Mouse (Mus musculus) heart, embryonic 15.5 days (tissue): ENCODE data around the gene Parp16. TPM values are rescaled to one million over a fixed set of nuclear protein-coding genes. Genes with fewer than 3 reads are reported as not detected.

Experiments used
- ATAC-seq: fragments of 200-750 bp; cut with Nextera tagmentation; replicated peaks from 2 replicates; pipeline ENCODE4 v1.8.0; 2017; ENCODE audit warnings: low read depth, moderate TSS enrichment; ENCODE audit not compliant: insufficient number of reproducible peaks, insufficient read depth, low FRiP score
- H3K27ac ChIP-seq: fragments of 300-500 bp; sonication (generic); 2 replicates; pipeline ENCODE4 v1.5.1; 2015; ENCODE audit warnings: mild to moderate bottlenecking, inconsistent platforms
- H3K27me3 ChIP-seq: fragments of 300-500 bp; sonication (generic); 2 replicates; pipeline ENCODE4 v1.6.1; 2015; ENCODE audit warnings: inconsistent platforms
- H3K36me3 ChIP-seq: fragments of 300-500 bp; sonication (generic); 2 replicates; pipeline ENCODE4 v1.6.1; 2015; ENCODE audit warnings: mild to moderate bottlenecking, inconsistent platforms
- H3K4me1 ChIP-seq: fragments of 300-500 bp; sonication (generic); replicated peaks from 2 replicates; pipeline ENCODE4 v1.6.1; 2015; ENCODE audit warnings: inconsistent platforms
- H3K4me2 ChIP-seq: fragments of 300-500 bp; sonication (generic); 2 replicates; pipeline ENCODE4 v1.6.1; 2015; ENCODE audit warnings: inconsistent platforms, mild to moderate bottlenecking, moderate library complexity
- H3K4me3 ChIP-seq: fragments of 300-500 bp; sonication (generic); 2 replicates; pipeline ENCODE4 v1.5.1; 2015; ENCODE audit warnings: mild to moderate bottlenecking, inconsistent platforms
- H3K9ac ChIP-seq: fragments of 300-500 bp; sonication (generic); 2 replicates; pipeline ENCODE4 v1.6.1; 2015; ENCODE audit warnings: mild to moderate bottlenecking, inconsistent platforms
- H3K9me3 ChIP-seq: fragments of 300-500 bp; sonication (generic); replicated peaks from 2 replicates; pipeline ENCODE4 v1.6.1; 2016; ENCODE audit warnings: inconsistent platforms
- WGBS: fragments of 180-500 bp; shearing (Covaris S2); methylation state at CpG from one replicate; pipeline ENCODE4 v1.1.7; 2015; ENCODE audit warnings: mixed read lengths; 5-methylcytosine and 5-hydroxymethylcytosine counted together
- polyA plus RNA-seq: library from polyadenylated mRNA; unstranded; fragments of >200 nt; fragmentation: Nextera tagmentation; extraction: Ambion mirVana; gene quantifications from 2 replicates; pipeline ENCODE4 v1.2.1, GENCODE M21; 2015

The Parp16 gene
- polyA plus RNA-seq, 1 experiment from 2014 or later = 5.3 TPM

DNA sequence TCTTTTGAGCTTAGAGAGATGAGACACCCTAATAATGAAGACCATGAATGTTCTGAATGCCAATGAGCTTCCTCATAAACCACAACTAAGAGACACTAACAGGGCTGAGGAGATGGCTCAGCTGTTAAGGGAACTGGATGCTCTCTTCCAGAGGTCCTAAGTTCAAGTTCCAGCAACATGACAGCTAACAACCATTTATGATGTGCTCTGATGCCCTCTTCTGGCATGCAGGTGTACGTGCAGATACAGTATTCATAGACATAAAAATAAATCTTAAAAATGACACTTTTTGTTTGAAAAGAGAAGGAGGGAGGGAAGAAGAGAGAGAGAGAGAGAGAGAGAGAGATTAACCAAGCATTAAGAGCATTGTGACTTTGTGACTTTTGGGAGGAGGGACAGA lies 30.3 kb upstream of the Parp16 start:
- H3K4me1 ChIP-seq = peaks cover 12% of the 10 kb centered on the region

DNA sequence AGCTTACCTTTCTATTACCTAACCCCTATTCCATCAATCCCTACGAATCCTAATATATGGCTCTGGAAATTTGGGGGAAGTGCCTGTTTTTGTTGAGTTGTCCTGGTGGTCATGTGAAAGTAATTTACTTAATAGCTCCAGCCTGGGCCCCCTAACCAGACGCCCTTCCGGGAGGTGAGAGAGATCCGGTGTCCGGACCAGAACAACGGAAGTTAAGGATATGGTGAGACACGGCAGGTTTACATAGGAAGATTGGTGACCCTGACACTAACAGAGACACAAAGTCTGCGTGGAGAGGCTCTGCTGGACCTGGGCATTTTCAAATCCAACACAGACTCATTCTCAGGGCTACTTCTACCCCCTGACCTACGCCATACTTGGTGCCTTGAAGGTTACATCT lies 28.8 kb upstream of the Parp16 start:
- 58% methylated on average over 9 of the region's 9 CpGs for WGBS
- no peaks in the 10 kb centered on the region for H3K36me3 ChIP-seq
- H3K27me3 ChIP-seq = peaks cover 35% of the 10 kb centered on the region
- peaks cover 12% of the 10 kb centered on the region for H3K4me1 ChIP-seq
- ATAC-seq = no peak
- no peak overlapping the region for H3K9ac ChIP-seq
- H3K4me3 ChIP-seq = no peak overlapping the region
- no peak overlapping the region for H3K4me2 ChIP-seq
- H3K27ac ChIP-seq = no peak overlapping the region
- H3K9me3 ChIP-seq = no peaks in the 10 kb centered on the region

More for the DNA sequence above, 30.3 kb upstream of the Parp16 start:
- Histone ChIP-seq H3K4me2 (no peak overlapping the region), H3K4me3 (no peak overlapping the region), H3K27ac (no peak overlapping the region), H3K9me3 (no peaks in the 10 kb centered on the region), H3K36me3 (no peaks in the 10 kb centered on the region), H3K27me3 (peaks cover 48% of the 10 kb centered on the region), H3K9ac (no peak overlapping the region)
- WGBS = 28% methylated on average over 1 of the region's 1 CpGs
- no peak for ATAC-seq

DNA sequence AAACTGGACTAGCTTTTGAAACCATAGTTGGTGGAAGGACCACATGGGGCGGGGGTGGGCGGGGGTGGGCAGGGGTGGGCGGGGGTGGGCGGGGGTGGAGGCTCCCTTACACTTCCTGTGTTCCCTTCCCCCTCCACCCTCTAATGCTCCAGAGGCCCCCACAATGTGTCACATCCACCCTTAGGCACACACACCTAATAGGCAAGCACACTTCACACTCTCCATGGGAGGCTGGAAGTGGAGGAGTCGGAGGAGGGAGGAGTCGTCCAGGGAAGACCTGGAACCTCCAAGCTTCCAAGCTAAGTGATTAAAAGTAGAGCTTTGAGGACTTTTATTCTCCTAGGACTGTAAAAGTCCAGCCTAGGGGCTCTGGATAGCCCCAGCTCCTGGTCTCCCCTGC lies 26.6 kb upstream of the Parp16 start:
- Histone ChIP-seq H3K4me1 (no peaks in the 10 kb centered on the region), H3K27ac (no peak overlapping the region), H3K9ac (no peak overlapping the region), H3K36me3 (no peaks in the 10 kb centered on the region), H3K27me3 (peaks cover 15% of the 10 kb centered on the region), H3K4me3 (no peak overlapping the region), H3K4me2 (no peak overlapping the region), H3K9me3 (no peaks in the 10 kb centered on the region)
- ATAC-seq = no peak
- WGBS = 37% methylated on average over 6 of the region's 6 CpGs

DNA sequence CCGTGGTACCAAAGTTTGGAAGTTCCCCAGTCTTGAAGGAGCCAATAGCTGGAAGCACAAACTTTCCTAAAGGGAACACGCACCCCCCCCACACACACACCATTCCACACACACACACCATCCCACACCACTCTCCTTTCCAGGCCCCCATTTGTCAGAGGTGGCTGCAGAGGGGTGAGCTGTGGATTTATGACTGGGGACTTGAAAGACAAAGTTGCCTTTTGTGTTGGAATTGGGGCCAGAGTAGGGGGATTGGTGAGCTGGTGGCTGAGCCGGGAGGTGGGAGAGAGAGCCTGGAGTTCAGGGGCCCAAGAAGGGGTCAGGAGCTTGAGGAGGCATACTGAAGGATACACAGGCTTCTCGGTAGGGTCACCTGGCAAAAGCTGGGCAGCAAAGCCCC lies 26.2 kb upstream of the Parp16 start:
- 57% methylated on average over 4 of the region's 4 CpGs for WGBS
- Histone ChIP-seq H3K4me3 (no peak overlapping the region), H3K9me3 (no peaks in the 10 kb centered on the region), H3K36me3 (no peaks in the 10 kb centered on the region), H3K9ac (no peak overlapping the region), H3K27ac (no peak overlapping the region), H3K4me1 (no peaks in the 10 kb centered on the region), H3K4me2 (no peak overlapping the region), H3K27me3 (peaks cover 11% of the 10 kb centered on the region)
- ATAC-seq = no peak

DNA sequence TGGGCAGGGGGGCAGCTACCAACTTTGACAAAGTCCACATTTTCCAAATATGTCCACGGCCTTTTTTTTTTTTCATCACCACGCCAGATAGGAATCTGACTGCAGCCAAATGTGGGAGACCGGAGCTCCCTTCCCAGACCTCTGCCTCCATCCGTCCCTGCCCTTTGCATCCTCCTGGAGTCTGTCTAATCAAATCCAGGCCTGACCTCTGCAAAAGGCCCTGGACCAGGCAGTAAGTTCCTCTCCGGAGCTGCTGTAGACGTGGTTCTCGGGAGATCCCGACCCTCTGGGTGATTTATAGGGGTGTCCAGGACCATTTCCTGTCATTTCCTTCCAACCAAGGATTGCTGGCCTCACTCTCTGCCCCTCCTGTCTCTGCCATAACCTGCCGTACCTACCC lies 22.5 kb upstream of the Parp16 start:
- H3K9ac ChIP-seq = no peak overlapping the region
- no peak overlapping the region for H3K27ac ChIP-seq
- H3K4me1 ChIP-seq = no peaks in the 10 kb centered on the region
- peaks cover 4% of the 10 kb centered on the region for H3K27me3 ChIP-seq
- no peaks in the 10 kb centered on the region for H3K36me3 ChIP-seq
- no peak overlapping the region for H3K4me2 ChIP-seq
- ATAC-seq = no peak
- H3K4me3 ChIP-seq = no peak overlapping the region
- WGBS = 58% methylated on average over 9 of the region's 9 CpGs
- H3K9me3 ChIP-seq = no peaks in the 10 kb centered on the region

DNA sequence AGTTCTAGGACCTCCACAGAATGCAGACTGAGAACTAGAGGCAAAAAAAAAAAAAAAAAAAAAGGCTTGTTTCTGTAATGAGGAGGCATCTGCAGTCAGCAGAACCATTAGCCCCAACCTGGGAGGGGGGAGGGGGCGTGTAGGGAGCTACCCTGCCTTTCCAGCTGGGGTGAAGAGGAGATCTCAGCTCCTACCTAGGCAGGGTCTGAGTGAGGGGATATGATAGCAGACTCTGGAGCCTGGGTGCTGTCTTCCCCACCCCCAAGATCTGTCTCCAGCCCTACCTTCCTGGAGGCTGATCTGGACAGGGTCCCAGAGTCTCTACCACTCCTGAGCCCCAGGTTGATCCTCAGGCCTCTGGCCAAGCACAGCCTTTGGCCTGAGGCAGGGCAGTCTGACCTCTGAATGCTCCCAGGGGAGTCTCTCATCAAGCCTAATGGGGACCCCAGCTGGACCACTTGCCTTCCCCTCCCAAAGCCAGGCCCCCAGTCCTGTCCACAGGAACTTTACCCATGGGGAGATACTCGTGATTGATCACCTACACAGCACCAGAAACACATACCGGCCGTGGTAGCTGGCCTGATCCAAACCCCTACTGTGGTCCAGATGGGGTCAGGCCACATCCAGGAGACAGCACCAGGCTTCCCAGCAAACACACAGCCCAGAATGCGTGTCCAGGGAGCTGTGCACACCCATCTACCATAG lies 19.8 kb upstream of the Parp16 start:
- 59% methylated on average over 5 of the region's 5 CpGs for WGBS
- no peak overlapping the region for H3K27ac ChIP-seq

DNA sequence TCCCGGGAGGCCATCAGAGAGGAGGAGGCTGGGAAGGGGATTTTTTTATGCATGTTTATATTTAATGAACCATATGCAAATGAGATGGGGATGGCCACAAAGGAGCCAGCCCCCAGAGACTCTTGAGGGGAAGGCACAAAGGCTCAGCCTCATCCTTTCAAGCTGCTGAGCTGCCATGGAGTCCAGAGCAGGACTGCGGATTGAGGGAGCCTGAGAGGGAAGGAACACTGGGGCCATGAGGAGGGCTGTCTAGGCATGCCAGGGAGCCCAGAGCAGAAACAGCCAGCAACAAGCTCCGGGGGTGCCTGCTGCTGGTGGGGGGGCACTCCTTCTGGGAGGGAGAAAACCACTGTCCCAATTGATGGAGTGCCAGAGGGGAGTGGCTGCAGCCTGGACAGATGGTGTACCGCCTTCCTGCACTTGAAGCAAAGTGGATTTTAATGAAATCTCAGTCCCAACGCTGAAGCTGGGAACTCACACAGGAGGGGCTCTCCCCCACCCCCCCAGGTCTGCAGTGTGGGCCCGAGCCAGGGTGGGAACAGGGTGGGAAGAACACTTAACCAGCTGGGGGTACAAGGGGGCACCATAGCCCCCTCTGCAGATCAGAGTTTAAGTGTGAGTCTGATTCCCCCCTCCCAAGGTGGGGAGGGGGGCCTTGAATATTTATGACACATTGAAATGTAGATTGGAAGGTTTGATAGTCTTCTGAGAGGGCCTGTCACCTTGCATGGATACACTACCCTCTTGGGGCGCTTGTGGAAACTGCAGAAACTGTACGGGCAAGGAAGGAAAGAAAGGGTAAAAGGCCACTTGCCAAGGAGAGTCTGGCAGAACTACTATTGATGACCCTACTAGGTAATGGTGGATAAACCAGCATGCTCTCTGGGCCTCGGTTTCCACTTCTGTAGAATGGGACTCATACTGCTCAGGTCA lies 18.9 kb upstream of the Parp16 start:
- peaks cover 23% of the 10 kb centered on the region for H3K4me1 ChIP-seq
- no peak for ATAC-seq
- no peak overlapping the region for H3K4me3 ChIP-seq
- no peak overlapping the region for H3K27ac ChIP-seq
- no peaks in the 10 kb centered on the region for H3K9me3 ChIP-seq
- H3K27me3 ChIP-seq = peaks cover 16% of the 10 kb centered on the region
- H3K36me3 ChIP-seq = no peaks in the 10 kb centered on the region
- WGBS = 45% methylated on average over 9 of the region's 9 CpGs
- H3K9ac ChIP-seq = no peak overlapping the region
- H3K4me2 ChIP-seq = no peak overlapping the region

More for the DNA sequence above, 19.8 kb upstream of the Parp16 start:
- Histone ChIP-seq H3K9ac (no peak overlapping the region), H3K27me3 (peaks cover 14% of the 10 kb centered on the region), H3K4me1 (peaks cover 22% of the 10 kb centered on the region), H3K4me3 (no peak overlapping the region), H3K36me3 (no peaks in the 10 kb centered on the region), H3K9me3 (no peaks in the 10 kb centered on the region), H3K4me2 (no peak overlapping the region)
- ATAC-seq = no peak

DNA sequence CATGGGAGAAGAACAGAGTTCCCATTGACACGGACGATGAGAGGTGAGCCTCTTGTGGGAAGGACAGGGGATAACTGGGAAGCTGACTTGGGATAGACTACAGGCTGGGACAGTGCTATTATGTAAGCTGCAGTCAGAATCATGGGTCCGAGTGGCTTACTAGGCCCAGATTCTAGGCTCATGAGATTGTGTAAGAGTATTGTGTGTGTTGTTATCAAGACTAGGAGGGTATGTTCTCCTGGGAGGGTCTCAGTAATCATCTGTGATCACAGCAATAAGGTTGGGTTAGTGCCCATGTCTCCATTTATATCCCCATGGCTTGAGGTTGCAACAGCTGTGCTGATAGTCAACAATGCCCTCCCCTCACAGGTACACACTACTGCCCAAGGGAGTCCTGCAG lies 17.7 kb upstream of the Parp16 start:
- Histone ChIP-seq H3K4me1 (peaks cover 23% of the 10 kb centered on the region), H3K36me3 (no peaks in the 10 kb centered on the region), H3K27me3 (peaks cover 16% of the 10 kb centered on the region), H3K9ac (no peak overlapping the region), H3K27ac (no peak overlapping the region), H3K4me3 (no peak overlapping the region), H3K9me3 (no peaks in the 10 kb centered on the region), H3K4me2 (no peak overlapping the region)
- WGBS = 77% methylated on average over 3 of the region's 3 CpGs
- no peak for ATAC-seq

DNA sequence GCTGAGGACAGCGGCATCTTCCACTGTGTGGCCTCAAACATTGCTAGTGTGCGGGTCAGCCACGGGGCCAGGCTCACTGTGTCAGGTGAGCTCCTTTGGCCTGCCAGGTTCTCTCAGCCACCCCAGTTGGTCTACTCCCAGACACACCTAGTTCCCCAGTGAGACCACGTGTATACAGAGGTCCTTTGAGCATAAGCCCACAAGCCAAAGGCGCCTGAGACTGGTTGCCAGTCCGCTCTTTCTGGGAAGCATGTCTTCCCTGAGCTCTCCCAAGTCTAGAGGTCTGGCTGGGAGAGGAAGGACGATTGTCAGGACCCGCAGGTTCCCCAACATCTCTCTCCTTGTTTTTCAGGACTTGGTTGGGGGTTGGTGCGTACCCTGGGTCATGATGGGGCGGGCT lies 17.2 kb upstream of the Parp16 start:
- H3K4me3 ChIP-seq = no peak overlapping the region
- H3K27ac ChIP-seq = no peak overlapping the region
- H3K27me3 ChIP-seq = peaks cover 16% of the 10 kb centered on the region
- H3K36me3 ChIP-seq = no peaks in the 10 kb centered on the region
- no peak for ATAC-seq
- H3K9me3 ChIP-seq = no peaks in the 10 kb centered on the region
- 66% methylated on average over 10 of the region's 10 CpGs for WGBS
- no peak overlapping the region for H3K4me2 ChIP-seq
- H3K9ac ChIP-seq = no peak overlapping the region
- H3K4me1 ChIP-seq = peaks cover 23% of the 10 kb centered on the region

DNA sequence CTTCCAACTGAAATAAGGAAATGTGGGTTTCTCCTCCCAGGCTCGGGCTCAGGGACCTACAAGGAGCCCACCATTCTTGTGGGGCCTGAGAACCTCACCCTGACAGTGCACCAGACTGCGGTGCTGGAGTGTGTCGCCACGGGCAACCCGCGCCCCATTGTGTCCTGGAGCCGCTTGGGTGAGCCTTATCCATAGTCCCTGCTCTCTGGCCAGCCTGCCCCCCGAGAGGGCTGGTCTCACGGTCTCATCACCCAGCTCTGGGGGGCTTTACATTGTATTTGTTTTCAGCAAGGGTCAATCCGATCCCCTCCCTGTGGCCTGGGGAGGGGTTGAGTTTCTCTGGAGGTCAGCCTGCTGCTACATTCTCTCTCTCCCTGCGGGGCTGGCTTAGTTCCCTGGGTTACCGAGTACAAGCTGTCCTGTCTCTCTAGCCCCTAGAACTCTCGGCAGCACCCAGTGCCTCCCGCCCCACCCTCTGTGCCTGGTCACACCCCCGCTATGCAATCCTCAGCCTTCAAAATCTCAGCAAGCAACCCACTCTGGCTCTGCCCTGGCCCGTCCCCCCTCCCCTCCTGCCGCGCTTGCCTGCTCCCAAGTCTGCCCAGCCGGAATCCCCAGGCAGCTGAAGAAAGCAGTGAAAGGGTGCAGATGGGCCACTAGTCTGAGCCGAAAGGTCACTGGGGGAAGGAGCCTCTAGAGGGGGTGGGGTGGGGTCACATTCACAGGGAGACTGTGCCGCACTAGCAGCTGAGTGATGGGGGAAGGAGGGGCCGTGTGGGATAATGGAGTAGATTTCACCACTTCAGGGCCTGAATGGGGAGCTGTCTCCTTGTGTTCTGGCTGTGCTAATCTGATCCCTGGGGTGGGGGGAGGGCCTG lies 16.6 kb upstream of the Parp16 start:
- H3K27me3 ChIP-seq = peaks cover 16% of the 10 kb centered on the region
- H3K9ac ChIP-seq = peak overlapping the region; percentile 29; the same call in 1 of the 2 replicates
- H3K4me3 ChIP-seq = peak overlapping the region; percentile 14
- H3K4me1 ChIP-seq = peaks cover 23% of the 10 kb centered on the region
- H3K4me2 ChIP-seq = peak overlapping the region; percentile 52
- no peak overlapping the region for H3K27ac ChIP-seq
- H3K9me3 ChIP-seq = no peaks in the 10 kb centered on the region
- 12% methylated on average over 22 of the region's 22 CpGs for WGBS
- peak; percentile 28 for ATAC-seq
- no peaks in the 10 kb centered on the region for H3K36me3 ChIP-seq
